Mouse (Mus musculus) embryonic facial prominence, embryonic 14.5 days (tissue): ENCODE measurements at regions not wholly inside any gene's neighbourhood (a gene's known extent, or its start where the extent isn't known, plus 50 kb on each side); places are given as distances from the start of the nearest gene placed in this dataset.
A peak's percentile ranks its signal among the peaks of the same experiment; 100 is the strongest.

Experiments
- ATAC-seq: fragments of 200-750 bp; cut with Nextera tagmentation; 2 replicates; pipeline ENCODE4 v1.8.0; 2017; ENCODE audit warnings: low read depth, moderate number of reproducible peaks, moderate TSS enrichment
- DNase-seq: peaks from one replicate; pipeline ENCODE4 v3.0.0-alpha.2; 2015; ENCODE audit warnings: low spot score
- H3K27ac ChIP-seq: fragments of 300-500 bp; sonication (generic); replicated peaks from 2 replicates; pipeline ENCODE4 v1.5.1; 2014; ENCODE audit warnings: low read depth, mild to moderate bottlenecking, low read length, moderate library complexity
- H3K27me3 ChIP-seq: fragments of 300-500 bp; sonication (generic); replicated peaks from 2 replicates; pipeline ENCODE4 v1.6.1; 2014; ENCODE audit warnings: low read length; ENCODE audit not compliant: control insufficient read depth, insufficient read depth
- H3K36me3 ChIP-seq: fragments of 300-500 bp; sonication (generic); 2 replicates; pipeline ENCODE4 v1.6.1; 2014; ENCODE audit warnings: low read length, mixed read lengths; ENCODE audit not compliant: control insufficient read depth, insufficient read depth
- H3K4me1 ChIP-seq: fragments of 300-500 bp; sonication (generic); 2 replicates; pipeline ENCODE4 v1.6.1; 2014; ENCODE audit warnings: antibody characterized with exemption, low read length; ENCODE audit not compliant: control insufficient read depth, insufficient read depth
- H3K4me2 ChIP-seq: fragments of 300-500 bp; sonication (generic); 2 replicates; pipeline ENCODE4 v1.6.1; 2014; ENCODE audit warnings: low read depth, mild to moderate bottlenecking, low read length, moderate library complexity, mixed read lengths
- H3K4me3 ChIP-seq: fragments of 300-500 bp; sonication (generic); 2 replicates; pipeline ENCODE4 v1.5.1; 2014; ENCODE audit warnings: low read depth, mild to moderate bottlenecking, low read length
- H3K9ac ChIP-seq: fragments of 300-500 bp; sonication (generic); 2 replicates; pipeline ENCODE4 v1.6.1; 2014; ENCODE audit warnings: low read depth, mild to moderate bottlenecking, low read length, moderate library complexity, mixed read lengths
- H3K9me3 ChIP-seq: fragments of 300-500 bp; sonication (generic); 2 replicates; pipeline ENCODE4 v1.6.1; 2016; ENCODE audit warnings: low read length; ENCODE audit not compliant: control insufficient read depth
- WGBS: fragments of 180-500 bp; shearing (Covaris S2); extraction: QIAGEN DNeasy Blood & Tissue Kit; methylation state at CpG from one replicate; pipeline ENCODE4 v1.1.7; 2014; 5-methylcytosine and 5-hydroxymethylcytosine counted together

DNA sequence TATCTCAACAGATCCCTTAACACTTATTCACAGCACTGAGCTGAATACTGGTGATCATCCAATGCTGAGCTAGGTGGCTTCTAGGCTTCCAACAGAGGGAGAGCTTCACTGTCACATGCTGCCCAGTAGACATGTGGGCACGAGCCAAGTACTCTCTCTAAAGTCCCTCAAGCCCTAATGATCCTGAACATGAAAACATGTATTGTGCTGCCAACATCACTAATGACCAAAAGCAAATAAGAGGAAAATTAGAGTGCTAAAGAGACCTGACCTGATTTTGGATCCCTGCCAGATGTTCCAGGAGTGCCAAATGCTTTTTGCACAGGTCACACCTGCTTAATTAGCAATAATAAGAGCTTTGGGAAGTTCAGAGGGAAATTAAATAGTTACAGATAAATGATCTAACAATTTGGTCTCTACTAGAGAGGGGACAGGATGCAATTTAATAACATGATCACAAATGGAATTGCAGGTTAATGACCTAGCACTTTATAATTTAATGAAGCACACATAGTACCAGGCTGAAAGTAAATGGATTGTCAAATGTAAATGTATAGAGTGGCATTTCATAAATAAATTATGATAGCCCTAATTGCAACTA is 215.6 kb upstream of the Ins1 start:
- Histone ChIP-seq H3K4me1 (no peaks in the 10 kb centered on the region), H3K36me3 (no peaks in the 10 kb centered on the region), H3K4me3 (no peak overlapping the region), H3K27ac (no peak overlapping the region), H3K4me2 (no peak overlapping the region), H3K9ac (no peak overlapping the region), H3K27me3 (no peaks in the 10 kb centered on the region), H3K9me3 (no peaks in the 10 kb centered on the region)
- ATAC-seq (0 out of 2 replicates have a peak, but pooled peaks have one; percentile 37), DNase-seq (peak; percentile 15)
- WGBS, result 23% methylated on average over 1 of the region's 1 CpGs

DNA sequence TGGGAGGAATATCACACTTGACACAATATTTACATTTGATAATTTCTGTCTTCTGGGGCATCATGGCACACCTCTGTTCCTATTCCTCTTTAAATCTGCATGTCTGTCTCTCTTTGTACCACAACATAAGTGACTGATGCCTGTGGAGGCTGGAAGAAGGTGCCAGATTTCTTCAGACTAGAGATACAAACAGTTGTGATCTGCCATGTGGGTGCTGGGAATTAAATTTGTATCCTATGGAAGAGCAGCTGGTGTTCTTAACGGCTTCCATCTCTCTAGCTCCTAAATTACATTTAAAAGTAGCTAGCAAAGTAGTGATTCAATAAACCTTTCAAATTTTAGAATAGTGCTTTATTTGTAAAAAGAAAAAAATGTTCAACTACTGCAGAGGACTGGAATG is 195.3 kb upstream of the Ins1 start:
- H3K9me3 ChIP-seq, result no peaks in the 10 kb centered on the region
- no peak overlapping the region for H3K4me3 ChIP-seq
- no peak overlapping the region for H3K4me2 ChIP-seq
- no peak overlapping the region for H3K9ac ChIP-seq
- H3K27ac ChIP-seq, result no peak overlapping the region
- DNase-seq (no peak), ATAC-seq (no peak)
- H3K27me3 ChIP-seq, result no peaks in the 10 kb centered on the region
- no peaks in the 10 kb centered on the region for H3K36me3 ChIP-seq
- H3K4me1 ChIP-seq, result peaks cover 17% of the 10 kb centered on the region
- 57% methylated on average over 1 of the region's 1 CpGs for WGBS

- H3K4me3 ChIP-seq, result no peak overlapping the region
- H3K4me2 ChIP-seq, result no peak overlapping the region
- H3K4me1 ChIP-seq, result peaks cover 14% of the 10 kb centered on the region
- no peaks in the 10 kb centered on the region for H3K9me3 ChIP-seq
- H3K27me3 ChIP-seq, result no peaks in the 10 kb centered on the region
- no peak overlapping the region for H3K9ac ChIP-seq
- H3K27ac ChIP-seq, result no peak overlapping the region
- WGBS, result 38% methylated on average over 4 of the region's 4 CpGs
- no peaks in the 10 kb centered on the region for H3K36me3 ChIP-seq
- DNase-seq, result peak; percentile 73
- ATAC-seq, result no peak
Observed at GRCm38 (mm10) chr19:52069919-52070528, 194.1 kb upstream of the Ins1 start.

- Histone ChIP-seq H3K9me3 (no peaks in the 10 kb centered on the region), H3K9ac (no peak overlapping the region), H3K36me3 (no peaks in the 10 kb centered on the region), H3K27ac (no peak overlapping the region), H3K4me2 (no peak overlapping the region), H3K4me1 (peaks cover 14% of the 10 kb centered on the region), H3K27me3 (no peaks in the 10 kb centered on the region), H3K4me3 (no peak overlapping the region)
- DNase-seq (peak; percentile 88), ATAC-seq (0 out of 2 replicates have a peak, but pooled peaks have one; percentile 37)
- WGBS, result 29% methylated on average over 5 of the region's 5 CpGs
Observed at GRCm38 (mm10) chr19:52071234-52071633, 192.9 kb upstream of the Ins1 start.

GRCm38 (mm10) chr19:52079020-52079419 is 185.1 kb upstream of the Ins1 start:
- no peak for DNase-seq
- Histone ChIP-seq H3K27ac (no peak overlapping the region), H3K9ac (no peak overlapping the region), H3K36me3 (no peaks in the 10 kb centered on the region), H3K4me3 (no peak overlapping the region), H3K9me3 (no peaks in the 10 kb centered on the region), H3K4me1 (no peaks in the 10 kb centered on the region), H3K4me2 (no peak overlapping the region), H3K27me3 (no peaks in the 10 kb centered on the region)
- ATAC-seq, result no peak
- 31% methylated on average over 3 of the region's 3 CpGs for WGBS

GRCm38 (mm10) chr19:52112398-52112797 is 151.7 kb upstream of the Ins1 start:
- 37% methylated on average over 3 of the region's 3 CpGs for WGBS
- Histone ChIP-seq H3K4me3 (no peak overlapping the region), H3K27me3 (no peaks in the 10 kb centered on the region), H3K4me2 (no peak overlapping the region), H3K36me3 (no peaks in the 10 kb centered on the region), H3K9me3 (0 out of 2 replicates have a peak, but pooled peaks cover 3% of the 10 kb centered on the region), H3K9ac (no peak overlapping the region), H3K27ac (no peak overlapping the region), H3K4me1 (no peaks in the 10 kb centered on the region)
- ATAC-seq, result no peak
- DNase-seq, result peak; percentile 63
